Mouse (Mus musculus): ENCODE measurements around the gene Il17d.

GRCm38 (mm10) chr14:57565626-57566025 is 41.0 kb downstream of the Il17d start:
- TF ChIP-seq POLR2A (IDR thresholded peaks at IDR 0.05; ENCODE audit: insufficient read depth, low read depth, low read length) (no peak), CTCF (IDR thresholded peaks at IDR 0.05; ENCODE audit: insufficient read depth, low read depth, low read length) (no peak)
